Mouse (Mus musculus): ENCODE measurements around the gene Gm13128. TPM values are rescaled to one million over a fixed set of nuclear protein-coding genes. Genes with fewer than 3 reads are reported as not detected.
"Not testable (repeated sequence)": the region's sequence is repeated elsewhere in the genome, so short reads cannot be mapped to it uniquely, and the experiment has no call there.

Gene Gm13128
- not detected for total RNA-seq (2021)

DNA sequence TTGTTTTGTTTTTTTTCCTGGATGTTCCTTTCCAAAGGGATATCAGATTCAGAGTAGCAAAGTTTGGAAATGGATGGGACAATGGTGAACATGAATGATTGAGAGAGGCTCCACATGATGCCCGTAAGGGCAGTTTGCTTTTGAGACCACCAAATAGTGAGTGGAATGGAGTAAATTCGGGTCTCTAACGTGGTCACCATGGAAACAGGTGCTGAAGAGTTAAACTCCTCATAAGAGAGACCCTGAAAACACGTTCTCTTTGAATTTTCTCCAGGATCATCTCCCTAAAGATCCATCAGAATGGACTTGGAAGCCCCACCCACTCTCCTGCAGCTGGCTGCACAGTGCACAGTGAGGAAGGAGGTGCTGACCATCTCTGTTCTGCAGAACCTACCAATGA lies at the start of gene Gm13128:
Gm13128 (plus strand) TSS at position 301 of the 400 bp plus-strand sequence.
- intact Hi-C loops (cut with DNase I); DNase-seq: not testable (repeated sequence)

DNA sequence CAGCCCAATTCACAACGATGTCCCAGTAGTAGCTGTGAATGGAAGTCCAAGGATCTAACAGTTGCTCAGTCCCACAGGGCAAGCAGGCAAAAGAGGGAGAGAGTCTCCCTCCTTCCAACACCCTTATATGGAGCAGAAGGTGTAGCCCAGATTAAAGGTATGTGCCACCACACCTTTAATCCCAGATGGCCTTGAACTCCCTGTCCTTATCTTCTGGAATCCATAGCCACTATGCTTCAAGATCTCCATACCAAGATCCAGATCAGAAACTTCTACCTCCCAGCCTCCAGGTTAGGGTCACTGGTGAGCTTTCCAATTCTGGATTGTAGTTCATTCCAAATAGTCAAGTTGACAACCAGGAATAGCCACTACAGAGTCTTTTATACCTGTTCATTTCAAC lies 49.7 kb upstream of the Gm13128 start, which contains the start of gene Pramel5:
Pramel5 (minus strand) TSS at position 101 of the 400 bp plus-strand sequence.
- DNase-seq; intact Hi-C loops (cut with DNase I): not testable (repeated sequence)

DNA sequence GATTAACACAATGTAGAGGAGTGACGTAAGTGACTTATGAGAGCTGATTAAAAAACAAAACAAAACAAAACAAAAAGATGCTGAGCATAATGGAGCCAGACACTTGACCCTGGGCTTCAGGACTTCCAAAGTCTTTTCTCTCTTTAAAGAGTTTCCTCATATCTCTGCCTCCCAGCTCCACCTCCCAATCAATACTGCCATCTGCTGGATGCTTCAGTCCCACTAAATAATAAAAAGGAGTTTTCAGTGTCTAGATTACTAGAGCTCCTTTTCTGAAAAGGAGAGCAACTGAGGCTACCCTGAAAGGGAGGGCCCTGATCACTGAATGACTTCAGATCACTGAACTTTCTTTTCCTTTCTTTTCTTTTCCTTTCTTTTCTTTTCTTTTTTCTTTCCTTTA lies 30.6 kb upstream of the Gm13128 start:
- DNase-seq: peak in 1 of 2 experiments; percentile 5
- intact Hi-C loops (cut with DNase I): not testable (repeated sequence)

DNA sequence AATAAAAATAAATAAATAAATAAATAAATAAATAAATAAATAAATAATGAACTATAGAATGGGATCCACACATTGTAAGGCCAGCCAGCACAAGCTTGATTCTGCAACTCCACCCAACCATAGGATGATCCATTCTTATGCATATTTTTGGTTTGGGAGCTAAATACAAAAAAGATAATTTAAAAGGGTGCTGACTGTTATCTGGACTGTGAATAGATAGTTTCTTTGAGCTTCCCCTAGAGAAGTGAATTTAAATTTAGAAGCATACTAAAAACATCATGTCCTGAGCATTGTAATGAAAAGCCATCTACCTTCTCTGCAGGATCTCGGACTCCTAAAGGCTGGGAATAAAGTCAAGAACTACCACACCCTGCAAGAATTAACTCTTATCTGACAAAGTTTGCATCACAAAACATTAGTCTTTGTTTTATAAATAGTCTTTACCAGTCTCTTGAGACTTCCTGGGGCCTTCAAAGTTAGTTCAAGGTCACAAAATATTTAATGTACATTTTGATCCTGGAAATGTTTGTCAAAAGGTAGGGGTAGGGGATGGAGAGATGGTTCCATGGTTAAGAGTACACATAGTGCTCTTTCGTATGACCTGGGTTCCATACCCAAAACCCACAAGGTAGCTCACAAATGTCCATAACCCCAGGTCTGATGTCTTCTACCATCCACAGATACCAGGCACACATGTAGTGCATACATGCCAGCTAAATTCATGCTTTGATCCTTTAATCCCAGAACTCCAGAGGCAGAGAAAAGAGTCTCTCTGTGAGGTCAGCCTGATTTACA lies 17.2 kb upstream of the Gm13128 start:
- intact Hi-C loops (cut with DNase I): loop anchor here (10.0 kb wide), 1 partner anchor 308 kb away; no protein-coding TSS in a partner anchor
- not testable (repeated sequence) for DNase-seq

DNA sequence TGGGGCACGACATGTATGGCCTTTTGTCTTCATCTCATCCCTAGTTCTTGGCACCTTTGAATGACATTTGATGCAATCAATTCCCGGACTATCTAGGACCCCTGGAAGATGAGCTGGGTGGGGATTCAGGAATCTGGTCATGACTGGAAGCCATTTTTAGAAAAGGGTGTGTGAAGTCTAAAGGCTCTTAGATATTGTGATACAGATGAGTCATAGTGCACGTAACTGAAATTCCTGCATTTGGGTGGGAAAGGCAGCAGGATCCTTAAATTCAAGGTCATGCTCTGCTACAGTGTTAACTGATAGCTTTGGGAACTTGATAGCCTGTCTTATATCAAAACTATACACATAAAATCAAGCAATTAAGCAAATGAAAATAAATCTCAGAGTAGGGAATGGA lies 5.8 kb downstream of the Gm13128 start:
- DNase-seq; intact Hi-C loops (cut with DNase I): not testable (repeated sequence)

DNA sequence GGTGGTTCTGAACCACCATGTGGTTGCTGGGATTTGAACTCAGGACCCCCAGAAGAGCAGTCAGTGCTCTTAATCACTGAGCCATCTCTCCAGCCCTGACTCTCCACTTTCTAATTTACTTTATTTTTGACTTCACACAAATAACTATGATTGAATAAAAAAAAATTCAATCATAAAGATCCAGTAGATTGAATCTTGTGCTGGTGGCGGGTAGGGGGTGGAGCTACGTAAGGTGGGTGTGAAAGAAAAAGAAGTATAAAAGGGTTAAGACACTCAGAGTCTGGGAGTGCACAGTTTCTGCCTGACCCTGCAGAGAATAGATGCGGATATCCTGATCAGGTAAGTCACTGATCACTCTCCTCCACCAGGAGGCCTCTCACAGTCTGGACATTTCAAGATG lies 27.6 kb downstream of the Gm13128 start, which contains the start of gene Gm13119:
Gm13119 (plus strand) TSS at position 301 of the 400 bp plus-strand sequence.
- DNase-seq; intact Hi-C loops (cut with DNase I): not testable (repeated sequence)

DNA sequence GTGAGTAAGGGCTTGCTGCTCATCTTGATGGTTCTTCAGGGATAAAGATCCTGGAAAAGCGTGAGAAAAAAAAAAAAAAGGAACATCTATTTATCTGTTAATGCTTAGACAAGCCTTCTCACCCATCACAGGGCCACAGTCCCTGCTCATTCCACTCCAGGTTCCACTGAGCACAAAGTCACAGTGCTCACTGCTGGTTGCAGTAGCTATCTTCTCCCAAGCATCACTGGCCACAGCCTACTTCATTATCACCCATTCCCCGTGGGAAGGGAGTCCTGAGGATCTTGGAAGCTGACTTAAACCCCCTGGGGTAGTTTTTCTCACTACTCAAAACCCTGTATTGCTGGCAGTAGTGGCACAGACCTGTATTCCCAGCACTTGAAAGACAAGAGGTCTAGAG lies 47.9 kb downstream of the Gm13128 start, which contains the start of gene Pramef20:
Pramef20 (minus strand) TSS at position 23 of the 400 bp plus-strand sequence.
- no peak for DNase-seq

More for the DNA sequence above, 47.9 kb downstream of the Gm13128 start, which contains the start of gene Pramef20:
- intact Hi-C loops (cut with DNase I): no loop called here

Other genes starting within 250 kb of the Gm13128 start
- gene Gm13102, start 223.8 kb upstream of the Gm13128 start, total RNA-seq (2021): not detected
- not detected for gene Oog3, start 167.6 kb upstream of the Gm13128 start, total RNA-seq (2021)
- not detected for gene Oog2, start 139.5 kb upstream of the Gm13128 start, total RNA-seq (2021)
- not detected for gene C87977, start 116.9 kb upstream of the Gm13128 start, total RNA-seq (2021)
- not detected for gene Pramel5, start 49.8 kb upstream of the Gm13128 start, total RNA-seq (2021)
- gene Gm13119, start 27.7 kb downstream of the Gm13128 start, total RNA-seq (2021): not detected
- gene Pramef20, start 47.7 kb downstream of the Gm13128 start, total RNA-seq (2021): not detected
- gene Pramef12, start 78.2 kb downstream of the Gm13128 start, total RNA-seq (2021): not detected
- not detected for gene 1700012P22Rik, start 108.5 kb downstream of the Gm13128 start, total RNA-seq (2021)
- not detected for gene Gm9944, start 123.1 kb downstream of the Gm13128 start, total RNA-seq (2021)
- not detected for gene Aadacl3, start 133.5 kb downstream of the Gm13128 start, total RNA-seq (2021)
- gene 9430007A20Rik, start 189.6 kb downstream of the Gm13128 start, total RNA-seq (2021): not detected
- gene Gm13124, start 234.9 kb downstream of the Gm13128 start, total RNA-seq (2021): not detected

All from heart, postnatal 10 days (tissue).